Mouse (Mus musculus) limb, embryonic 15.5 days (tissue): ENCODE measurements around the gene Hist1h3a. TPM values are rescaled to one million over a fixed set of nuclear protein-coding genes. Genes with fewer than 3 reads are reported as not detected.
A peak's percentile ranks its signal among the peaks of the same experiment; 100 is the strongest.
"Not testable (repeated sequence)": the region's sequence is repeated elsewhere in the genome, so short reads cannot be mapped to it uniquely, and the experiment has no call there.

Source experiments
- ATAC-seq: fragments of 200-750 bp; cut with Nextera tagmentation; 2 replicates; pipeline ENCODE4 v1.8.0; 2017; ENCODE audit warnings: low read depth, moderate TSS enrichment; ENCODE audit not compliant: insufficient number of reproducible peaks, low FRiP score, low TSS enrichment
- H3K27ac ChIP-seq: fragments of 300-500 bp; sonication (generic); 2 replicates; pipeline ENCODE4 v1.5.1; 2015; ENCODE audit warnings: moderate library complexity, mild to moderate bottlenecking, inconsistent platforms
- H3K27me3 ChIP-seq: fragments of 300-500 bp; sonication (generic); 2 replicates; pipeline ENCODE4 v1.6.1; 2015; ENCODE audit warnings: inconsistent platforms
- H3K36me3 ChIP-seq: fragments of 300-500 bp; sonication (generic); 2 replicates; pipeline ENCODE4 v1.6.1; 2015; ENCODE audit warnings: inconsistent platforms
- H3K4me1 ChIP-seq: fragments of 300-500 bp; sonication (generic); 2 replicates; pipeline ENCODE4 v1.6.1; 2015; ENCODE audit warnings: inconsistent platforms
- H3K4me2 ChIP-seq: fragments of 300-500 bp; sonication (generic); 2 replicates; pipeline ENCODE4 v1.6.1; 2015; ENCODE audit warnings: mild to moderate bottlenecking, inconsistent platforms
- H3K4me3 ChIP-seq: fragments of 300-500 bp; sonication (generic); 2 replicates; pipeline ENCODE4 v1.5.1; 2015; ENCODE audit warnings: mild to moderate bottlenecking, inconsistent platforms
- H3K9ac ChIP-seq: fragments of 300-500 bp; sonication (generic); 2 replicates; pipeline ENCODE4 v1.6.1; 2015; ENCODE audit warnings: inconsistent platforms
- H3K9me3 ChIP-seq: fragments of 300-500 bp; sonication (generic); 2 replicates; pipeline ENCODE4 v1.6.1; 2016; ENCODE audit warnings: inconsistent platforms
- WGBS: fragments of 180-500 bp; shearing (Covaris S2); methylation state at CpG from one replicate; pipeline ENCODE4 v1.1.7; 2015; 5-methylcytosine and 5-hydroxymethylcytosine counted together
- polyA plus RNA-seq: library from polyadenylated mRNA; unstranded; fragments of >200 nt; fragmentation: Nextera tagmentation; extraction: Ambion mirVana; gene quantifications from 2 replicates; pipeline ENCODE4 v1.2.1, GENCODE M21; 2015

The Hist1h3a gene
- 3.1 and 7.2 TPM in 2 replicates for polyA plus RNA-seq

GRCm38 (mm10) chr13:23761871-23762821 lies at the start of gene Hist1h3a:
Gene Hist1h3a, minus strand, starts transcription at chr13:23762386.
- H3K4me1 ChIP-seq = peaks cover 30% of the 10 kb centered on the region
- peak; percentile 75 for ATAC-seq
- H3K27me3 ChIP-seq, H3K36me3 ChIP-seq, H3K9me3 ChIP-seq: not testable (repeated sequence)
- H3K27ac ChIP-seq = peak within 1 kb of the TSS; percentile 96
- H3K4me3 ChIP-seq = peak within 1 kb of the TSS; percentile 58
- WGBS = under 1% methylated on average over 29 of the region's 52 CpGs
- H3K4me2 ChIP-seq = peak within 1 kb of the TSS; percentile 84
- H3K9ac ChIP-seq = peak within 1 kb of the TSS; percentile 68; the same call in 1 of the 2 replicates

DNA sequence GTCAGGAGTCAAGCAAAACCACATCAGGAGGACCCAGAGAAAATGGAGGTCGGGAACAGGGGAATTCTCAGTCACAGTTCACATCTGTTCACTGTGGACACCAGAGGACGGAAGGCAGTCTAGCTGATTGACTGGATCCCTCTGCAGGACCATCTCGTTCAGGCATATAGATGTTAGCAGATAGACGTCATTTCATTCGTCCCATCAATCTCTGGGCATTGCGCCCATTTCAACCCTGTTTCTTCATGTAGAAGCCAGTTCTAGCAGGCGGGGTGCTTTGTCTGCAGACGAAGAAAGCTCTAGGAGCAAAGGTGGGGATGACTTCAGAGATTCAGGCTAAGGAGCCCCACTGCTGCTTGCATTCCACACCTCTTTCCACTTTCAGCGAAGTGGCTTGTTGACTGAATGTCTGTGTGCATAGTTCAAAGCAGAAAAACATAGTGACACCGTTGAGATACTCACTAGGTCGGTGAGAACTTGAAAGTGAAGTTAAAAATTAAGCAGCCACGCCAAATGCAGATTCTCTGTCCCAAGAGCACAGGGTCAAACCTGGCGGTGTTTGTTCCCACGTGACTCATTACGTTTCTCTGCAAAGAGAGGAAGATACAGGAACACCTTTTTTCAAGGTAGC lies 44.4 kb upstream of the Hist1h3a start, which contains the start of gene Slc17a2:
Slc17a2 (plus strand) TSS at position 572 of the 631 bp plus-strand sequence.
- no peak for ATAC-seq
- Histone ChIP-seq H3K36me3 (no peaks in the 10 kb centered on the region), H3K27me3 (no peaks in the 10 kb centered on the region), H3K9ac (no peak within 1 kb of the TSS), H3K4me3 (no peak within 1 kb of the TSS), H3K27ac (no peak within 1 kb of the TSS), H3K9me3 (no peaks in the 10 kb centered on the region), H3K4me2 (no peak within 1 kb of the TSS), H3K4me1 (no peaks in the 10 kb centered on the region)
- WGBS = 84% methylated on average over 15 of the region's 15 CpGs

DNA sequence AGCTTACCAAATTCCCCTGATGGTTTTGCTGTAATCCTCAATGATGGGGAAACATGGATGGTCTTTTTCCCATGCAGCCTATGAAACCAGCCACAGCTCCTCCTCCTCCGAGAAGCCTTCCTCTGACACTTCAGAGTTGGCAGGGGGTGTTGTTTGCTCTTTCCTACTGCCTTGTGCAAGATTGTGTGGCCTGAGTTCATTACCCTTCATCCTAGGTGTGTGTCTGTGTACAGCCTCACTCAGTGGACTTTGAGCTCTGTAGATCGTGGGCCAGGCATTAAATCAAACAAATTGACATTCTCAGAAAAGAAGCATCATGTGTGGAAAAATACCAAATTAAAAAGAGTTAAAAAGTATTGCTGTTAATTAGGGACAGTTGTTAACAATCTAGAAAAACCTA lies 42.3 kb upstream of the Hist1h3a start:
- H3K27me3 ChIP-seq = no peaks in the 10 kb centered on the region
- no peak overlapping the region for H3K9ac ChIP-seq
- 73% methylated on average over 2 of the region's 2 CpGs for WGBS
- ATAC-seq = no peak
- no peak overlapping the region for H3K4me2 ChIP-seq
- no peak overlapping the region for H3K4me3 ChIP-seq
- H3K9me3 ChIP-seq = no peaks in the 10 kb centered on the region
- H3K36me3 ChIP-seq = no peaks in the 10 kb centered on the region
- H3K4me1 ChIP-seq = no peaks in the 10 kb centered on the region
- H3K27ac ChIP-seq = no peak overlapping the region

GRCm38 (mm10) chr13:23799405-23799804 lies 37.2 kb upstream of the Hist1h3a start:
- no peak overlapping the region for H3K9ac ChIP-seq
- no peaks in the 10 kb centered on the region; the same call in 1 of the 2 replicates for H3K4me1 ChIP-seq
- no peaks in the 10 kb centered on the region for H3K9me3 ChIP-seq
- no peaks in the 10 kb centered on the region for H3K27me3 ChIP-seq
- H3K4me2 ChIP-seq = no peak overlapping the region
- H3K4me3 ChIP-seq = no peak overlapping the region
- no peak overlapping the region for H3K27ac ChIP-seq
- no peak for ATAC-seq
- WGBS = 59% methylated on average over 5 of the region's 5 CpGs
- no peaks in the 10 kb centered on the region for H3K36me3 ChIP-seq

- Histone ChIP-seq H3K36me3 (no peaks in the 10 kb centered on the region), H3K27me3 (no peaks in the 10 kb centered on the region), H3K4me2 (no peak overlapping the region), H3K27ac (no peak overlapping the region), H3K9me3 (no peaks in the 10 kb centered on the region), H3K9ac (no peak overlapping the region), H3K4me3 (no peak overlapping the region), H3K4me1 (no peaks in the 10 kb centered on the region)
- no peak for ATAC-seq
- WGBS = 42% methylated on average over 2 of the region's 2 CpGs
Measured at GRCm38 (mm10) chr13:23792520-23792919, 30.3 kb upstream of the Hist1h3a start.

DNA sequence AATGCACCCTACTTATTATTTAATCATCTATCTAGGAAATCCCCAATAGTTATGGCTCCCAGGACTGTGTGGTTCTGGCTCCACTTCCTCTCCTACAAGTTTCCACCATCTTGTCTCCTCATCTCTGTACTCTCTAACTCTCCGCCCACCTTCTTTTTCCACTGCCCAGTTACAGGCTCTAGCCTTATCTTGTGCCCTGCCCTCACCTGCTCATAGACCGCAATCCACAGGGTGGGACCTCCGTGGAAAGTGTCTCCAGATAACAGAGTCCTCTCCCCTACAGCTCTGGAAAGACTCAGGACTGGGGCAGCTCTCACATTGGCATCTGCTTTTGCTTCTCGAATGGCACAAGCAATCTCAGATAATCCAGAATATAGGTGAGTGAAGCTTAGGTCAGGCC lies 16.8 kb upstream of the Hist1h3a start:
- Histone ChIP-seq H3K9ac (no peak overlapping the region), H3K9me3 (no peaks in the 10 kb centered on the region), H3K4me1 (no peaks in the 10 kb centered on the region), H3K27me3 (no peaks in the 10 kb centered on the region), H3K36me3 (no peaks in the 10 kb centered on the region), H3K27ac (no peak overlapping the region), H3K4me3 (no peak overlapping the region), H3K4me2 (no peak overlapping the region)
- 79% methylated on average over 4 of the region's 4 CpGs for WGBS
- ATAC-seq = no peak

- no peak overlapping the region for H3K4me3 ChIP-seq
- H3K4me1 ChIP-seq = no peaks in the 10 kb centered on the region
- no peak overlapping the region for H3K9ac ChIP-seq
- H3K27ac ChIP-seq = no peak overlapping the region
- H3K27me3 ChIP-seq = no peaks in the 10 kb centered on the region
- ATAC-seq = no peak
- no peak overlapping the region for H3K4me2 ChIP-seq
- WGBS = 88% methylated on average over 7 of the region's 7 CpGs
- H3K9me3 ChIP-seq = no peaks in the 10 kb centered on the region
- H3K36me3 ChIP-seq = no peaks in the 10 kb centered on the region
Measured at GRCm38 (mm10) chr13:23778339-23778738, 16.2 kb upstream of the Hist1h3a start.

DNA sequence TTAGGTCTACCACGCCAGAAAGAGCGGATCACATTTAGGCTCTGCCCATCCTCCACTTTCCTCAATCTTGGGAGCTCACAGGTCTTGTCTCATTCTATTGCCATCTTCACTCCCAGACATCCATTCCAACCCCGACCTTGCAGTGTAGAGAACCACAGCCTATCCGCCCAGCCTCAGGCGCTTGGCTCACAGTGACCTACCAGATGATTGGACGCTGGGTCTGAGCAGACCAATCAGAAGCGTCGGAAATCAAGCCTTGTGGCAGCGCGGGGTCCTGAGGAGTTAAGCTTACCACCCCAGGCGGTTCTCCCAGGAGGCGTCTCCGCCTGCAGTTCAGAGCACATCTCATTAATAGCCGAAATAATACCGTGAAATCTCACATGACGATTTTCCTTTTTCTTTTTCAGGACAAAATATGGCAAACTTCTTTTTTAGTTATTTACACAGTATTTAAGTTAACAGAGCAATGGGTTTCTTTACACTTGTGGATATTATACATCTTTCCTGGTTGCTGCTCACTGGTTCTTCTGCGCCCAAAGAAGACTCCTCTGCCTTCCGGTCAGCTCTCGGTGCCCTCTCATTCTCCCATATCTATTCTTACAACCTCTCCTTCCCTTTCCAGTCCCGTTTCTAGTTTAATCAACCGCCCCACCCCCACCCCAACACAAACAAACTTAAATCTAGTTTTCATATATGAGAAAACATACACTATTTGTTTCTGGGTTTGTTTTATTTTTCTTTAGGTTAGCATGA lies 10.6 kb upstream of the Hist1h3a start:
- WGBS = 24% methylated on average over 21 of the region's 21 CpGs
- no peak overlapping the region for H3K9ac ChIP-seq
- H3K9me3 ChIP-seq = no peaks in the 10 kb centered on the region
- ATAC-seq = no peak
- 0 out of 2 replicates have a peak, but pooled peaks cover 3% of the 10 kb centered on the region for H3K4me1 ChIP-seq
- H3K36me3 ChIP-seq = no peaks in the 10 kb centered on the region
- H3K27me3 ChIP-seq = no peaks in the 10 kb centered on the region
- no peak overlapping the region for H3K27ac ChIP-seq
- no peak overlapping the region for H3K4me3 ChIP-seq
- peak overlapping the region; percentile 29 for H3K4me2 ChIP-seq

GRCm38 (mm10) chr13:23769613-23770012 lies 7.4 kb upstream of the Hist1h3a start, which contains the start of gene Trim38:
Gene Trim38, plus strand, starts transcription at chr13:23769913.
- not testable (repeated sequence) for H3K4me2 ChIP-seq, H3K36me3 ChIP-seq, H3K27me3 ChIP-seq, H3K4me1 ChIP-seq, H3K27ac ChIP-seq, H3K4me3 ChIP-seq, H3K9me3 ChIP-seq, ATAC-seq, H3K9ac ChIP-seq
- 84% methylated on average over 2 of the region's 2 CpGs for WGBS

DNA sequence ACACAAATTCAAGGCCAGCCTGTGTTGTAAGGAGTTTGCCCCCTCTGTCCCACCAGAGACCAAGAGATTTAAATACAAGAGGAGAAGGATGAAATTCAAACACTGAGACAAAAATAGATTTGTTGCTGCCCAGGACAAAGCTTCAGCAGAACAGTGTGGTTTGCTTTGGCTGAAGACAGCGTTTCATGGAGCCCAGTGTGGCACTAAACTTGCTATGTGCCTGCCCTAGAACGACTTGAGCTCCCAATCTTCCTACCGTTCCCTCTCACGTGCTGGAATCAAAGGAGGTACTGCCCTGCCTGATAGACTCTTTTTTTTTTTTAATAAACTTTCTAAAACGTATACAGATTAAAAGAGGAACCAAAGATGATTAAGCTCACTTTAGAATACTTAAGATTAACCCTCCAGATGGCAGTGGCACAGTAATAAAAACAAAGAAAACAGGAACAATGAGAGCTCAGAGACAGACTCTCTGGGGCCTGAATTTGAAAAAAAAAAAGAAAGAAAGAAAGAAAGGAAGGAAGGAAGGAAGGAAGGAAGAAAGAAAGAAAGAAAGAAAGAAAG lies 6.7 kb upstream of the Hist1h3a start:
- Histone ChIP-seq H3K27ac (no peak overlapping the region), H3K27me3 (no peaks in the 10 kb centered on the region), H3K36me3 (no peaks in the 10 kb centered on the region), H3K4me1 (peaks cover 10% of the 10 kb centered on the region), H3K9ac (no peak overlapping the region), H3K9me3 (no peaks in the 10 kb centered on the region), H3K4me3 (no peak overlapping the region), H3K4me2 (no peak overlapping the region)
- ATAC-seq = no peak
- 50% methylated on average over 5 of the region's 5 CpGs for WGBS

DNA sequence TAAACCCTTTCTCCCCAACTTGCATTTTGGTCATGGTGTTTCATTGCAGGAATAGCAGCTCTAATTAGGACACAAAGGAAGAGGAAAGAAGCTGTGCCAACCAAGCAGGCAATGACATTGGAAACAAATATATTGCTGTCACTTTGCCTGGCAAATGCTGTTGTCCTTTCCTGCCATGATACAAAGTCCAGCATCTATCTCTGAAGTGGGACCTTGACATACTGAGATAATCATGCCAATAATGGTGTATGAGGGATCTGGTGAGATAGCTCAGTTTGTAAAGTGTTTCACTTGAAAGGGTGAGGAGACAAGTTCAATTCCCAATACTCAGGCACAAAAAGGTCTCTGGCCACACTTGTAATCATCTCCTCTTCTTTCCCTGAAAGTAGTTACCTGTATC lies 4.6 kb upstream of the Hist1h3a start:
- ATAC-seq = no peak
- peaks cover 14% of the 10 kb centered on the region for H3K4me1 ChIP-seq
- no peak overlapping the region for H3K27ac ChIP-seq
- no peak overlapping the region for H3K4me2 ChIP-seq
- no peak overlapping the region for H3K4me3 ChIP-seq
- H3K27me3 ChIP-seq = no peaks in the 10 kb centered on the region
- no peaks in the 10 kb centered on the region for H3K9me3 ChIP-seq
- no peaks in the 10 kb centered on the region for H3K36me3 ChIP-seq
- no peak overlapping the region for H3K9ac ChIP-seq
